Mouse (Mus musculus) lung, adult 2 months (tissue): ENCODE data around the gene Nxpe3.

Source experiments
- CTCF ChIP-seq: fragments of 200-500 bp; IDR thresholded peaks from 2 replicates; pipeline ENCODE4 v1.5.1; 2011; ENCODE audit warnings: mild to moderate bottlenecking, low read length, control low read depth; ENCODE audit not compliant: insufficient read depth
- POLR2A ChIP-seq: fragments of 200-500 bp; IDR thresholded peaks from 2 replicates; pipeline ENCODE4 v1.6.1; 2011; ENCODE audit warnings: low read depth, mild to moderate bottlenecking, control low read depth, low read length, borderline replicate concordance; ENCODE audit errors: extremely low read depth

DNA sequence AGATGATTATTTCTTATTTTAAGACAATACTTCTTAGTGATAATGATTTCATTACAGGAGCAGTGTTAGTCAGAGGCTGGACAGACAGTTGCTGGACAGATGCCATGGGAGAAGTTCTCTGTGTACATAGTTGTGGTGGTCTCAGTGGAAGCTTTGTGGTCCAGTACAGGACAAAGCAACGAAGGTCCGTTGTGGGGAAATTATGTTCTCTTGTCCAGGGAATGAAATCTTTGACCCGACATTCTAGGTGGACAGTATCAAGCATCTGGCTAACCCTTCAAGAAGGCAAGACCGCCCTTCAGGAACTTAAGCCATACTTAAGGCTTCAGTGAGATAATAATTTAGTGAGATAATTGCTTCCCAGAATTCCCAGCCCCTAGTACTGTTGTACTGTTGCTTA, 43.7 kb upstream of the Nxpe3 start:
- TF ChIP-seq CTCF (no peak), POLR2A (no peak)
